Mouse (Mus musculus) G1E (cell line): ENCODE measurements around the gene Lect2. TPM values are rescaled to one million over a fixed set of nuclear protein-coding genes. Genes with fewer than 3 reads are reported as not detected.

ENCODE experiments used
- ATAC-seq: 2 replicates; pipeline ENCODE4 v1.8.0; 2016; ENCODE audit warnings: mild to moderate bottlenecking; ENCODE audit not compliant: insufficient number of reproducible peaks, poor library complexity, low FRiP score, severe bottlenecking; ENCODE audit errors: extremely low read depth
- DNase-seq: peaks from one replicate; pipeline ENCODE4 v3.0.0; 2012; ENCODE audit warnings: low spot score
- H3K27me3 ChIP-seq: 2 replicates; pipeline ENCODE4 v1.6.1; 2012; ENCODE audit warnings: mild to moderate bottlenecking, low read length, inconsistent platforms; ENCODE audit not compliant: insufficient read depth
- H3K36me3 ChIP-seq: replicated peaks from 2 replicates; pipeline ENCODE3; 2012; ENCODE audit warnings: mild to moderate bottlenecking, inconsistent platforms
- H3K4me1 ChIP-seq: 2 replicates; pipeline ENCODE4 v1.6.1; 2012; ENCODE audit warnings: low read depth, low read length, inconsistent platforms, mixed read lengths; ENCODE audit not compliant: insufficient read depth
- H3K4me3 ChIP-seq: 2 replicates; pipeline ENCODE4 v1.5.1; 2012; ENCODE audit warnings: low read depth, mild to moderate bottlenecking, inconsistent platforms, low read length, moderate library complexity, mixed read lengths
- H3K9me3 ChIP-seq: replicated peaks from 2 replicates; pipeline ENCODE4 v1.6.1; 2012; ENCODE audit warnings: inconsistent platforms
- CTCF ChIP-seq: IDR thresholded peaks from 2 replicates; pipeline ENCODE4 v1.5.1; 2012; ENCODE audit warnings: low read depth, low read length, inconsistent platforms, mixed read lengths
- GATA1 ChIP-seq: IDR thresholded peaks from 2 replicates; pipeline ENCODE4 v1.6.1; 2012; ENCODE audit warnings: borderline replicate concordance, low read length, inconsistent platforms, mixed read lengths
- GATA2 ChIP-seq: IDR thresholded peaks from 2 replicates; pipeline ENCODE4 v1.6.1; 2012; ENCODE audit warnings: low read depth, low read length, inconsistent platforms, borderline replicate concordance
- POLR2AphosphoS5 ChIP-seq: IDR thresholded peaks from 2 replicates; pipeline ENCODE4 v1.6.1; 2012; ENCODE audit warnings: low read depth, low read length, inconsistent platforms; ENCODE audit not compliant: insufficient replicate concordance
- TAL1 ChIP-seq: conservative IDR thresholded peaks from 2 replicates; pipeline ENCODE4 v1.6.1; 2012; ENCODE audit warnings: low read depth, low read length, inconsistent platforms, mixed read lengths
- polyA plus RNA-seq: library from polyadenylated mRNA; stranded (reverse); fragments of >175 nt; gene quantifications from 2 replicates; pipeline ENCODE4 v1.2.3, GENCODE M21; 2012
- total RNA-seq, 2 experiments: library from RNA; stranded (forward) in 1 of 2; stranded (reverse) in 1 of 2; fragments of 200-1000 nt in 1 of 2; fragments of >200 nt in 1 of 2; fragmentation: Nextera tagmentation in 1 of 2; gene quantifications; 2 replicates each; pipeline ENCODE4 v1.2.3; 2014 to 2017

Lect2 gene
- total and polyA plus RNA-seq, 3 experiments: 0.16 TPM; not detected in 2

DNA sequence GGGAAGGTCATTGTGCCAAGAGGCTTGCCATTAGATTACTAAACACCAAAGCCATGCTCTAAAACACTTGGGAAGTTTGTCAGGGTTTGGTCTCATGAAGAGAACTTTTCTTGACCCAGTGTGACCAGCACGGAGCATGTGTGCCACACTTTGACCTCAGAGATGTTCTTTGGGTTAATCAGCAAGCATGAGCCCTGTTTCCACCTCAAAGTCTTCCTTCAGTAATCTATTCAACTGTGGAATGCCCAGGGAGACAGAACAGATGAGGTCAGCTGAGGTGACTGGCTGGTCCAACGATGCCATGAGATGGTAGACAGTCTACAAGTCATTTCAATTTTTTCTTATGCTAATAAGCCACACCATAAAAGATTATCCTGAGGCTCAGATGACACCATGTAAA lies 38.5 kb downstream of the Lect2 start:
- TF ChIP-seq GATA1 (no peak), GATA2 (no peak), CTCF (no peak)
- DNase-seq: no peak
- no peak for ATAC-seq
- Histone ChIP-seq H3K4me3 (no peak overlapping the region), H3K36me3 (no peaks in the 10 kb centered on the region), H3K4me1 (no peaks in the 10 kb centered on the region), H3K9me3 (peaks cover 45% of the 10 kb centered on the region), H3K27me3 (no peaks in the 10 kb centered on the region)

GRCm38 (mm10) chr13:56506871-56507496 lies 41.3 kb downstream of the Lect2 start:
- no peak overlapping the region for H3K4me3 ChIP-seq
- H3K9me3 ChIP-seq: peaks cover 58% of the 10 kb centered on the region
- H3K4me1 ChIP-seq: no peaks in the 10 kb centered on the region
- no peaks in the 10 kb centered on the region for H3K36me3 ChIP-seq
- DNase-seq: no peak
- no peak for ATAC-seq
- TF ChIP-seq CTCF: no peak
- H3K27me3 ChIP-seq: no peaks in the 10 kb centered on the region

GRCm38 (mm10) chr13:56501866-56502420 lies 46.4 kb downstream of the Lect2 start:
- TF ChIP-seq GATA1: no peak
- TF ChIP-seq GATA2: no peak
- TF ChIP-seq POLR2AphosphoS5: no peak
- no peak for TF ChIP-seq CTCF
- TF ChIP-seq TAL1: no peak
- Histone ChIP-seq H3K36me3 (no peaks in the 10 kb centered on the region), H3K4me1 (no peaks in the 10 kb centered on the region), H3K4me3 (no peak overlapping the region), H3K27me3 (no peaks in the 10 kb centered on the region), H3K9me3 (peaks cover 65% of the 10 kb centered on the region)
- no peak for ATAC-seq
- no peak for DNase-seq

- no peaks in the 10 kb centered on the region for H3K36me3 ChIP-seq
- TF ChIP-seq GATA1 (no peak), GATA2 (no peak), POLR2AphosphoS5 (no peak), CTCF (no peak), TAL1 (no peak)
- H3K4me1 ChIP-seq: no peaks in the 10 kb centered on the region
- H3K4me3 ChIP-seq: no peak overlapping the region
- H3K27me3 ChIP-seq: no peaks in the 10 kb centered on the region
- ATAC-seq (no peak), DNase-seq (no peak)
- peaks cover 60% of the 10 kb centered on the region for H3K9me3 ChIP-seq
Observed at GRCm38 (mm10) chr13:56500636-56501035, 47.7 kb downstream of the Lect2 start.

DNA sequence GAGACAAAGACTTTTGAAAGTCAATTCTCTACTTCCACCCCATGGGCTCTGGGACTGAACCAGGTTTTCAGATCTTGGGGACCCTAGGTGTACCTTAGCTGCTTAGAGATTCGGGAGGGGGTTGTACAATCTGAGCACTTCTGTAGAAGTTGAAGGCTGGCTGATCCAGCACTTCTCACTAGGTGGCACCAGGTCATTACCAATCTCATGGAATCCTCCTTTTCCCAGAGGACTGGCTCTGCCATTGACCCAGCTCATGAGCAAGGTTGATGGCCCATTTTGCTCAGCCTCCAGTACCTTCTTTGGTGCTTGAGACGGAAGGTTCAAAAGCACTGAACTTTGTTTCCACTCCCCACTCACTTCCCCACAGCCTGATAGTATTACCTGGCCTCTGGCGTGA lies 48.2 kb downstream of the Lect2 start:
- Histone ChIP-seq H3K9me3 (peaks cover 58% of the 10 kb centered on the region), H3K4me3 (no peak overlapping the region), H3K36me3 (no peaks in the 10 kb centered on the region), H3K4me1 (no peaks in the 10 kb centered on the region), H3K27me3 (no peaks in the 10 kb centered on the region)
- no peak for ATAC-seq
- DNase-seq: no peak
- TF ChIP-seq GATA2 (no peak), POLR2AphosphoS5 (no peak), TAL1 (no peak), CTCF (no peak), GATA1 (no peak)

DNA sequence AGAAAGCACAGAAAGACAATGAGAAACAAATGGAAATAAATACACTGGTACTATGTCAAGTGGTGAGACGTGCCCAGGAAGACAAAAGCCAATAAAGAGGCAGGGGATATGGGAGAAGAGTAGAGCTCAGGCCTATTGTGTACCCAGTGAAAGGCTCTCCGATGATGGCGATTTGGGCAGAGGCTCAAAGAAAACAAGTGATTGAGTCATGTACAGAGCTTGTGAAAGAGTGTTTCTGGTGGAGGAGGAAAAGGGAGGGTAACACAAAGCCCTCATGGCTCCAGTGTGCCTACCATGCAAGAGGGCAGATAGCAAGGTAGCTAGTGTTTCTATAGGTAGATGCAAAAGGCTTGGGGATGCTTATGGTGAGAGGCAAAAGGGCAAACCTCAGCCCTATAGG lies 53.9 kb downstream of the Lect2 start:
- no peaks in the 10 kb centered on the region for H3K27me3 ChIP-seq
- ATAC-seq (no peak), DNase-seq (no peak)
- no peaks in the 10 kb centered on the region for H3K4me1 ChIP-seq
- no peak overlapping the region for H3K4me3 ChIP-seq
- TF ChIP-seq GATA1: no peak
- no peak for TF ChIP-seq POLR2AphosphoS5
- no peak for TF ChIP-seq GATA2
- TF ChIP-seq TAL1: no peak
- TF ChIP-seq CTCF: no peak
- H3K36me3 ChIP-seq: no peaks in the 10 kb centered on the region
- H3K9me3 ChIP-seq: peaks cover 36% of the 10 kb centered on the region

Other genes with a start within 250 kb of the Lect2 start
- not detected in 2 replicates for gene Gm3045, start 121.9 kb downstream of the Lect2 start, total RNA-seq (2014; fragmentation: Nextera tagmentation)
- gene Gm3045, start 121.9 kb downstream of the Lect2 start, total RNA-seq (2017): 0.05 TPM in 1 of 2 replicates, not detected in the other
- not detected in 2 replicates for gene Gm3045, start 121.9 kb downstream of the Lect2 start, polyA plus RNA-seq
- not detected in 2 replicates for gene Slc25a48, start 110.1 kb downstream of the Lect2 start, total RNA-seq (2014; fragmentation: Nextera tagmentation)
- 0.05 TPM in 1 of 2 replicates, not detected in the other for gene Slc25a48, start 110.1 kb downstream of the Lect2 start, total RNA-seq (2017)
- not detected in 2 replicates for gene Slc25a48, start 110.1 kb downstream of the Lect2 start, polyA plus RNA-seq
- not detected in 2 replicates for gene Il9, start 66.3 kb downstream of the Lect2 start, total RNA-seq (2014; fragmentation: Nextera tagmentation)
- gene Il9, start 66.3 kb downstream of the Lect2 start, total RNA-seq (2017): not detected in 2 replicates
- not detected in 2 replicates for gene Il9, start 66.3 kb downstream of the Lect2 start, polyA plus RNA-seq
- not detected in 2 replicates for gene Fbxl21, start 26.0 kb downstream of the Lect2 start, total RNA-seq (2014; fragmentation: Nextera tagmentation)
- 0.17 and 0.27 TPM in 2 replicates for gene Fbxl21, start 26.0 kb downstream of the Lect2 start, total RNA-seq (2017)
- gene Fbxl21, start 26.0 kb downstream of the Lect2 start, polyA plus RNA-seq: not detected in 2 replicates
- not detected in 2 replicates for gene Tgfbi, start 61.0 kb upstream of the Lect2 start, total RNA-seq (2014; fragmentation: Nextera tagmentation)
- not detected in 2 replicates for gene Tgfbi, start 61.0 kb upstream of the Lect2 start, total RNA-seq (2017)
- gene Tgfbi, start 61.0 kb upstream of the Lect2 start, polyA plus RNA-seq: 0.02 TPM in 1 of 2 replicates, not detected in the other
- gene Smad5, start 154.5 kb upstream of the Lect2 start, total RNA-seq (2014; fragmentation: Nextera tagmentation): 40.7 and 48.7 TPM in 2 replicates
- gene Smad5, start 154.5 kb upstream of the Lect2 start, total RNA-seq (2017): 10.8 and 15.2 TPM in 2 replicates
- gene Smad5, start 154.5 kb upstream of the Lect2 start, polyA plus RNA-seq: 4.1 and 4.3 TPM in 2 replicates
- not detected in 2 replicates for gene Gm45623, start 205.3 kb upstream of the Lect2 start, total RNA-seq (2014; fragmentation: Nextera tagmentation)
- gene Gm45623, start 205.3 kb upstream of the Lect2 start, total RNA-seq (2017): 0.05 TPM in 1 of 2 replicates, not detected in the other
- gene Gm45623, start 205.3 kb upstream of the Lect2 start, polyA plus RNA-seq: not detected in 2 replicates